Mouse (Mus musculus) brain, adult 2 months (tissue): Measurements from ENCODE around the gene Gprin2.
A peak's percentile ranks its signal among the peaks of the same experiment; 100 is the strongest.

Source experiments
- DNase-seq: peaks from one replicate; pipeline ENCODE4 v3.0.0; 2011; ENCODE audit warnings: low read depth, low spot score

The Gprin2 gene

DNA sequence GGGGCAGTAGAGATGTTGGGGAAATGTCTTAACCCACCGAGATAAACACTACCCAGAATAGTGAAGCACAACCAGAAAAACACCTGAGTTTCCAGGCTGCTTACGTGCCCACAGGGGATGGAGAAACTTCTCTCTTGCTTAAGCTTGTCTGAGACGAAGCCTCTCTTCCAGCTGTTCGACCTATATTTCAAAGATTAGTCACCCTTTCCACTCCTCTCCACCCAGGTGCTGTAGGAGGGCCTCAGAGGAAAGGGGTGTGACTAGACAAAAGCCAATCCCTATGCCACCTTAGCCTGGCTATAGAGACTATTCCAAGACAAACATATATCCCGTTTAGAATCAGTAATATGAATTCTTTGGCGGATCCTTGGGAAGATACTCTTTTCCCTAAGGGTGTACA is 6.5 kb upstream of the Gprin2 start:
- DNase-seq, result no peak

DNA sequence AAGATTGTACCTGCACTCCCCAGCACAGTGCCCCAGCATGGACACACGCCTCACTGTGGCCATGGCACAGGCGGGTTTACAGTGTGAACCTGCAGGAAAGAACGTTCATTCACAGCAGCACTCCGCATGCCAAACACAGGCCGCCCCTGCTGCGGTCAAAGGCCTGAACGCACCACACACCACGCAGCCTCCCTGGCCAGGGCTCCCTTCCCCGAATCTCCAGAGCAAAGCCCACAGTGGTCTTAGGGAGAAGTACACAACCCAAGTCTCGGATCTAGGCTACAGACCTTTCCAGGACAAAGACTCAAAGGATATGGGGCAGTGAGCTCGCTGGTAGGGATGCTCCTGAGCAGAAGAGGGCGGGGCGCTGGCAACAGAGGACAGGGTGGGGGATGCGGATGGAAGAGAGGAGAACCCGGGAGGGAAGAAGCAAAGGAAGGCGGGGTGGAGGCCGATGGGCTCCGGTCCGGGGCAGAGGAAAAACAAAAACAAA is 669 bp downstream of the Gprin2 start:
- DNase-seq, result peak; percentile 61

DNA sequence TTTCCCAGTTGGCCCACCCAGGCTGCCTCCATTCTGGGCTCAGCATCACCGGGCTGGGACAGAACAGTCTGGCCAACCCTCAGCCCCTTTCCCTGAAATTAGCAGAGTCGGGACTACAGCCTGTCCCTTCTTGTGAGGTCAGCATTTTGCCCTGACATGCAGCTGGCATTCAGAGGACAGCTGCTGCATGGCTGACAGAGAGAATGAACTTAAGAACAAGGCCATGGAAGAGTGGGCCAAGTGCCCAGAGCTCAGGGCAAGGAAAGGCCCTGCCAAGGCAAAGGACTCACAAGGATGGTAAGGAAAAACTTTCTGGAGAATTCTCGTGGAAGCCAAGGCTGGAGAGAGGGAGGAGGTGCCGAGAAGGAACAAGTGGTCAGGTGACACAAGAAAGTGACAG is 4.7 kb downstream of the Gprin2 start:
- DNase-seq, result no peak

DNA sequence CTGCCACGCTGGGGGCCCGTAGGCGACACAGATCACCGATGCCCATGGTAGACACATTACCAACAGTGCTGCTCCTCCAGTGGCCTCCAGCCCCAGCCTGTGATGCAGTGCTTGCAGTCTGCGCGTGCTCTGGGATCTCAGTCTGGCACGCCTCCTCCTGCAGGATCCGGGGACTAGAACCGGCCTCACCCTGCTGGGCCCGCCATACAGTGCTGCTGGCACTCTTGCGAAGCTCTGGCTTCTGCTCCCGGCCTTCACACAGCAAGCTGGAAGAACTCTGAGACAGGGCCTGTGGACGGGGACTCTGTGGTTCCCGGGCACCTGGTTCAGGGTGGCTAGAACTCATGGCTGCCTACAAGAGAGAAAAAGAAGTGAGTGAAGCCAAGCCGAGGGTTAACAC is 6.0 kb downstream of the Gprin2 start:
- no peak for DNase-seq

DNA sequence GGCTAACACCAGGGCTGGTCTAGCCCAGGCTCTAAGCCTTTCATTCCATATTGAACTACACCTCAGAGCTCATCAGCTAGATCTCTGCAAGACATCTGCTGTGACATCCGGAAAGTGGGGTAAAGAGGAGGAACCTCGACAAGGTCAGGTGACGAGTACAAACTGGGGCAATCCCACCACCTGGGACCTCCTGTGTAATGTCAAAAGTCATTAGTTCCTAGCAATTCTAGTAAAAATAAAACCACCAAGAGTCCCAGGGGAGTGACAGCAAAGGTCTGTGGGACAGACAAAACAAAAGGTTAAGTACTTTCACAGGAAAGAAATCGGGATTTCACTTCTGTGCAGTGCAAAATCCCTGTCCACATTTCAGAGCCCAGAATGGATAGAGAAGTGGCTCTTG is 7.6 kb downstream of the Gprin2 start:
- no peak for DNase-seq

DNA sequence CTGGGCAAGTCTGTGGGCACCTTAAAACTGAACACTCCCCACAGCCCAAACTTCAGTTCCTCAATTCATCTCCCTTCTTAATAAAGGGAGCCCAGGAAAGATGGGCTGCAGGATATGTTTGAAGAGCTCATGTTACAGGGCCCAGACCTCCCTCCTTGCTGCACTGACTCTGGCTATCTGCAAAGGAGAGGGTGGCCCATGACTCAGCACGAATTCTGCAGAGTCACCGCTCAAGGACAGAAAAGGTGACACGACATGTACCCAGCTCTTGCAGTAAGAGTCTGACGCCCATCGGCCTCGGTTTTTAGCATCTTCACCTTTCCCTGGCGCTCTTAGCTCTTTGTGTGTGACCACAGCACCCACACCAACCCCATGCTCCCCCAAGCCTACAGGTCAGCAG is 11.1 kb downstream of the Gprin2 start:
- DNase-seq, result peak; percentile 14

DNA sequence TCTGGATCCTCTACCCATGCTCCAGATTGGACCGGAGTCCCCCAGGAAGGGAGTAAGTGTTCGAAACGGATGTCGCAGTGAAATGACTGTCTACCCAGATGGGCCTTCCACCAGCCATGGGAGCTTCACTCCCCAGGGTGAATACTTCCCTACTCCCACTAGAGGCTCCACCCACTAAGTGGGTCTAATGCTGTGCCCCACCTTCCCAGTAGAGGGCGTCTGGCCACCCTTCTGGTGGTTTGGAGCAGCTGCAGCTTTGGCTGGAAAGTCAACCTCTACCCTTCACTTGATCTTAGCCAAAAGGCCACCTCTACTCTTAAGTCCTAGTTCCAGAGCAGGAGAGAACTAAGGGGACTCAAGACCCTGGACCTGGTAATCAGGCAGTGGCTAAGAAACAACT is 12.8 kb downstream of the Gprin2 start:
- peak; percentile 37 for DNase-seq

DNA sequence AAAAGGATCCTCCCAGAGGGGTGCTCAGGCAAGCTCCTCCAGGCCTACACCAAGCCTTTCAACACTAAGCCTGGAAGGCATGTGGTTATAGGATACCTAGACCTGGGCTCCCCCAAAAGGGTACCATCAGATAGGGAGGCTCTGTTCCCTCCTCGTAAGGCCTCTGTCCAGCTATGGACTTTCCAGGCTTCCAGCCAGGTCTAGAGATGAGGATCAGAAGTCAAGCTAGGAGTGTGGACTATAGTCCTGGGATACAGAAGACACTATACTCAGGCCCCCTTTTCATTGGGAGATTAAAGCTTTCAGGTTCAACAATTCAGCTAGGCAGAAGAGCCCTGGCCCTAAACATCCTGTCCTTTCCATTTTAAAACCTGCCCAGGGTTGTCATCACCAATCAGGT is 18.4 kb downstream of the Gprin2 start:
- no peak for DNase-seq

DNA sequence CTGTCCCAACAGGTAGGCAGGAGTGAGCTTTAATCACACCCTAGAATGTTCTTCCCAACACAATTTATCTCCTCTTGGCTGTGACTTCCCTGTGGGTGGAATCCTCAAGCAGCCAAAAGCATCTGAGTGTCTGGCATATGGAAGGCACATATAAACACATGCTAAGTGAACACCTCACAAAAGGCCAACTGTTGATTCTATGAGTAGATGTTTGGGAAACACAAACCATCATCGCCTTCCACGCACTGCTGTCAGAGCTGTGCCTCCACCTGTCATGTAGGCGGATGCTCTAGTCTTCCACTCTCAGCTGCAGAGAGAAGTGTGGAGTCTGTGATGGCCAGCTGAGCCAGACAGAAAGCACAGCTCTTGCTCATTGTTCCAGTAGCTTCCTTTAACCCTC is 22.1 kb downstream of the Gprin2 start:
- DNase-seq, result peak; percentile 93

DNA sequence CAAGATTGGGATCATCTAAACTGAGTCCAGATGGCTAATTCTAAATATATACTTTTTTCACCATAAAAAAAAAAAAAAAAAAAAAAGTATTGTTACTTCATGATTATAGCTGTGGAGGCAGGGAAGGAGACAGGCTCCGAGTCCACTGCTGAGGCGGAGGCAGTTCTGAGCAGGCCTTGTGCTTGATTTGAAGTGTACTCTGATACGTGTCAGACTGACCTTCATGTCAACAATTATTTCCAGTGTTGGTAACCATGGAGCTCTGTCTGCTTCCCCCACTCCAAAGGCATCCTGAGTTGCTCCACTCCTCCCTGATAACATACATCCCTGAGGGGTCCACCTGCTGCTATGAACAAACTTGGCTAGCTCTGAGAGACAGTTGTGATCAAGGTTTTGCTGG is 30.3 kb downstream of the Gprin2 start:
- no peak for DNase-seq

DNA sequence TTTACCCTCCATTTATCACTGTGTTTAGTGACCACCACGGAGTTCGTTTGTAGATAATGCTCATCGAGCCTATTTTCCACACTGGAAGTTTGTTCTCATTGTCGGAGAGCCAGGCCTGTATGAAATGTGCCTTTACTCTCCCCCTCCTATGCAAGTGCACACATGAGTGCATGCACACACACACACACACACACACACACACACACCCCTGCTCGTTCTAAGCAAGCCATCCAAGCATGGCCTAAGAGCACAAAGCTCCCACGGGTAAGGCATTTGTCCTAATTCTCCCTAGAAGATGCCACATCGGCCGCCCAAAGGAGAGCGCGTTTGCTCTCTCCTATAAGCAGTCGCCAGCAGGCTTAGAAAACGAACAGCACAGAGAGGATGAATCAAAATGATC is 45.7 kb downstream of the Gprin2 start:
- DNase-seq, result peak; percentile 9

DNA sequence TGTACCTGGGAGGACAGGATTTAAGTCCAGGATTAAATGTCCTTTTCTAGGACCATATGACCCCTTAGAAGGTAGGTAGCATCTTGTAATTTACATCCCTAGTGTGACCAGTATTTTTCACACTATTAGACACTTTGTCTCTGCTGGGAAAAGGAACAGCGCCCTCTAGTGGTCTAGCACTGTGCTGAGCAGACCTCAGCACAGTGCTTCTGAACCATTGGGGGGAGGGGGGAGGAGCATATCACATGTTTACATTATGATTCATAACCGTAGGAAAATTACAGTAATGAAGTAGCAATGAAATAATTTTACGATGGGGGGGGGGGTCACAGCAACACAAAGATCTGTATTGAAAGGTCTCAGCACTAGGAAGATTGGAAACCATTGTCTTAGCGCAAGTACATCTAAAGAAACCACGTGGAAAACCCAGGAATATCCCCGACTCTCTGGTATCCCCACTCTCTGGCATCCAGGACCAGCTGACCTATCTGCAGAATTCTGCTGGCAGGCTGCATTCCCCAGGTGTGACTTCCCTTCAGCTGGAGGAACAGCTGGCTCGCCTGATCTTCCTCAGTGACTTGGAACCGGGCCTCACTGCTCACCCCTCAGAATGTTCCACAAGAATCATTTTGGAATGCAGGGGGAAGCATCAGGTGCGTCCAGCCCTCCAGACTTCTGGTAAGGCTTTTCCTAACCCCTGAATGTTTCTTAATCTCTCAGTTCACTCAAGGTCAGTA is 46.7 kb downstream of the Gprin2 start:
- DNase-seq, result peak; percentile 82

DNA sequence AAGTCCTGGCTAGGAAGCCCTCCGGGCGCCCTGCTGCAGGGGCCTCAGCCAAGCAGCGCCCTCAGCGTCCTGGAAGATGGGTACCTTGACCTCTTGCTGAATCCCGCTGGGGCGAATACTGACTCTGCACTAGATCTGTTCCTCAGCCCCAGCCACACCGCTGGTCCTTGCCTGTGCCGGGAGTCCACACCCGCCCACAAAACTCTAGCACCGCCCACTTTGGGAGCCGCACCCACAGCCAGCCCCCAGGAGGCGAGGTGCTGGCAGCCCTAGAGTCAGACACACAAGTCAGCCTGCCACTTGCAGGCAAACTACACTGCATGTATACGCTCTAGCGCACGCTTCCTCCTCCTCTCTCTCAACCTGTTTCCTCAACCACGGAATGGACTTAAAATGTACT is 49.1 kb downstream of the Gprin2 start, which contains the start of gene Npy4r:
Npy4r (minus strand) TSS at position 148 of the 400 bp plus-strand sequence.
- DNase-seq, result peak; percentile 5

DNA sequence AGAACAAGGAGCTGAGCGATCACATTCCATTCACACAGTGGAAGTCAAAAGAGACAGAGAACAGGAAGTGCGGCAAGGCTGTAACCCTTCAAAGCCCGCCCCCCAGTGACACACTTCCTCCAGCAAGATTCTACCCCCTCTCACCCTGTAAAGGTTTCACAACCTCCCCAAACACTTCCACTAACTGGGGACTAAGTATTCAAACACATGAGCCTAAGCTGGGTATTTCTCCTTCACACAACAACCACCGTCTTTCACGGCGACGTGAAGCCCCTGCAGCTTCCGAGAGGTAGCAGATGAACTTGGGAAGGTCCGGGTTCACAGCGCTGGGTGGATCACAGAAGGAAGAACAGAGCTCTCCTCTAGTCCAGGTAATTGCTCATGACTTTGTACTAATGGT is 58.5 kb downstream of the Gprin2 start:
- no peak for DNase-seq

DNA sequence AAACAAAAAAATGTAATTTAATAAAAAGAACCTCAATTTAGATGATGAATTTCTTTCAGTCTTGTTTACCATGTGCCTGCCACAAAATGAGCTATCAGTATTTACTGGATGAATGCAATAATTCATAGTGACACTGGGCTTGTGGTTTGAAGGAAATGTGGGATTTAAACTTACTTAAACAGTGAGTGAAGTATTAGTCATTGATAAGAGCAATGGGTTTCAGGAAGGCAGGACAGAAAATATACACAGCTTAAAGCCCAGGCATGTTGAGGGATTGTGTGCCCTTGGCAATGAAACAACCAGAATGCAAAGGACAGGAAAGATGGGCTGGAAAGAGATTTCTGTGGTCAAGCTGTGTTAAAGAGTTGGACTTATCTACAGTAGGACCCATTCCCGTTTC is 59.1 kb downstream of the Gprin2 start:
- DNase-seq, result no peak

DNA sequence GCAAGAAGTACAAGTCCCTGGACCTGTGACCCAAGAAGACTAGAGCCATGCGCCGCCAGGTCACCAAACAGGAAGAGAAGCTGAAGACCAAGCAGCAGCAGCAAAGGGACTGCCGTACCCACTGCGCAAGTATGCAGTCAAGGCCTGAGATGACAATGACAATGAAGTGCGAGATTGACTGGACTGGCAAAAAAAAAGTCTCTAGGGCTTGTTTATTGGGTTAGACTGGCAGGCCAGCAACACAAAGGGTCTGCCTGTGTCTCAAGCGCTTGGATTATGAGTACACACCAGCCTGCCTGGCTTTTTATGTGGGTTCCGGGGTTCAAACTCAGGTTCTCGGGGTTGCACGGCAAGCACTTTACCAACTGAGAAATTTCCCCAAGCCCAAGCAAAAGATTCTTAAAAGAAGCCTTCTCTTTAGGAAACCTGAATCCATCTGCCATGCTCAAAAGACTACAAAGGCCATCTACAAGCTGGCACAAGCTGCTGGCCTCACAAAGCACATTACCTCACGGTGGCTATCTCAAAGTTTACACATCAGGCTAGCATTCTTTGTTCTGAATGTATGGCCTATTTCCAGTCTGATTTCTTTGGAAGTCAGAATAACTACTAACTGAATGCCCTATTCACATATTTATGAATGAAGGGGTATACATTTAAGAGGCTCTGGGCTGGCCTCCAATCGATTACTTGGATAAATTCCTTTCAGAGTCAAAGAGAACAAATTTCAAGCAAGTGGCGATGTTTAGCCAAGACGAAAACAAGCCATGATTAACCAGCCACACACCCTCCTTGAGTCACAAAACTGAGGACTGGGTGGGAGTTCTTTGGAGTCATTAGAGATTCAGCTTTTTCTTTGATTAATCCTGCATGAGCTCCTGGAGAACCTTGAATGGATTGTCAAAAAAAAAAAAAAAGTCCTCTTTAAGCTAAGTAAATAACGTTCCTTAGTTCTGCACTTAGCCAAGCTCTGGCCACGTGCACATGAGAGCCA is 61.5 kb downstream of the Gprin2 start:
- DNase-seq, result no peak
